Mouse (Mus musculus) embryonic stem cell, embryonic (primary cell): ENCODE measurements around the gene Arf1.

Experiments
- CTCF ChIA-PET, 4 experiments: fragments of 300-600 bp in 2 of 4; fragments of 350-600 bp in 2 of 4; sonication (Branson Sonifier 250); formaldehyde crosslinking; loops; one replicate each; lab custom pipeline; 2022; ENCODE audit warnings: inconsistent platforms in 2 of 4; lab: Charles Lee
- POLR2A ChIA-PET, 4 experiments: fragments of 300-600 bp in 2 of 4; fragments of 350-600 bp in 2 of 4; sonication (Branson Sonifier 250); formaldehyde crosslinking; loops; one replicate each; lab custom pipeline; 2022; ENCODE audit warnings: antibody characterized with exemption in 4 of 4, inconsistent platforms in 1 of 4; lab: Charles Lee

Arf1 gene

DNA sequence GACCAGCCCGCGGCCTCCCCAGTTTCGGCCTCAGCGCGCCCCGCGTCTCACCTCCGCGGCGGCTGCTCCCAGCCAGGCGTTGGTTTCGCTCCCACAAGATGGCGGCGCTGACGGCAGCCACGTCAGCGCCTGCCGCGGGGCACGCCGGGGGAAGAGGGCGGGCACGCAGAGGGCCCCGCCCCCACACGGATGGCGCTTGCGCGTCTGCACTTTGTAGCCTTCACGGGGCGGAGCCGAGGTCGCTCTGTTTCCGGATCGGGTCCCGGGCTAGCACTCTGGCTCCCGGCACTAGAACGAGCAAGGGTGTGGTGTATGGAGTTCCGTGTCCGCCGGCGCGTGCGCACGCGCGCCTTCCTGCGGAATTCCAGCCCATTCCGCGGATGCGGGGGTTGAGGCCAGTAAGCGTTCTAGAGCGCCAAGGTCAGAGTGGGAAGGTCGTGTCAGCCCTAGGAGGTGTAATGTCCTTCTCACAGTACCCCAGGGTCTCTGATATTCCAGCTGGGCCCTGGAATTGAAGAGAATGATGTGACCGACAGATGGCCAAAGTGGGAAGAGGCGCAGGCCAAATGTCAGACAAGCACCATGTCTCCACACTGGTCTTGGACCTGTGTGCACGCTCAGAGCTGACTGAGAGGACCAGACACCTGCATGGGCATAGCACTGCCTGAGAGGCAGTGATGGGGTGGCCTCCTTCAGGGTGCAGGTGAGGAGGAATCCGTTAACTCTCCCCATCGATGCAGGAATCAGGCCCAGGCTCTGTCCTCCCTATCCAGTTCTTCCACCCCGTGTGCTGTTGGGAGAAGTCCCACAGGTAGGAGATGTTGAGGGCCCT is at the start of gene Arf1:
Gene Arf1, minus strand, starts transcription at position 149 of the 832 bp plus-strand sequence.
- ChIA-PET CTCF (interaction anchor here in 3 of 4 experiments (0.6 to 0.9 kb wide), 3 partner anchors 9 to 567 kb away, joined by 3 read pairs; no protein-coding TSS in a partner anchor), POLR2A (interaction anchor here in 3 of 4 experiments (0.6 to 12.6 kb wide), 23 partner anchors 9 to 566 kb away, joined by 3 to 233 read pairs (median 5); partner anchors contain the start of genes 2310033P09Rik (in 3 of the 3), Mrpl55 (in 2 of the 3), Iba57 (in 1 of the 3) and Wnt3a (in 1 of the 3))

- ChIA-PET CTCF (interaction anchor here in 1 of 4 experiments (0.7 kb wide), 1 partner anchor 26 kb away, joined by 4 read pairs; no protein-coding TSS in a partner anchor), POLR2A (no interaction called here)
Observed at GRCm38 (mm10) chr11:59276877-59277276, 48.8 kb upstream of the Arf1 start.

GRCm38 (mm10) chr11:59274184-59274583 is 46.1 kb upstream of the Arf1 start:
- POLR2A ChIA-PET = no interaction called here
- CTCF ChIA-PET = no interaction called here

GRCm38 (mm10) chr11:59266727-59267126 is 38.7 kb upstream of the Arf1 start:
- CTCF ChIA-PET = interaction anchor here in 1 of 4 experiments (1.1 kb wide), 1 partner anchor 47 kb away, joined by 3 read pairs; no protein-coding TSS in a partner anchor
- POLR2A ChIA-PET = no interaction called here

GRCm38 (mm10) chr11:59265154-59265813 is 37.2 kb upstream of the Arf1 start:
- POLR2A ChIA-PET = interaction anchor here in 3 of 4 experiments (0.7 to 1.5 kb wide), 5 partner anchors 16 to 37 kb away, joined by 3 to 4 read pairs (median 3); partner anchors contain the start of gene Arf1 (in 1 of the 3)
- CTCF ChIA-PET = interaction anchor here in 1 of 4 experiments (0.7 kb wide), 1 partner anchor 26 kb away, joined by 3 read pairs; no protein-coding TSS in a partner anchor

GRCm38 (mm10) chr11:59264593-59264992 is 36.5 kb upstream of the Arf1 start:
- CTCF ChIA-PET = interaction anchor here in 2 of 4 experiments (0.7 to 0.9 kb wide), 2 partner anchors 25 to 26 kb away, joined by 3 read pairs; no protein-coding TSS in a partner anchor
- POLR2A ChIA-PET = interaction anchor here in 2 of 4 experiments (0.8 to 1.5 kb wide), 3 partner anchors 15 to 37 kb away, joined by 3 to 4 read pairs (median 3); partner anchors contain the start of gene Arf1 (in 1 of the 2)

DNA sequence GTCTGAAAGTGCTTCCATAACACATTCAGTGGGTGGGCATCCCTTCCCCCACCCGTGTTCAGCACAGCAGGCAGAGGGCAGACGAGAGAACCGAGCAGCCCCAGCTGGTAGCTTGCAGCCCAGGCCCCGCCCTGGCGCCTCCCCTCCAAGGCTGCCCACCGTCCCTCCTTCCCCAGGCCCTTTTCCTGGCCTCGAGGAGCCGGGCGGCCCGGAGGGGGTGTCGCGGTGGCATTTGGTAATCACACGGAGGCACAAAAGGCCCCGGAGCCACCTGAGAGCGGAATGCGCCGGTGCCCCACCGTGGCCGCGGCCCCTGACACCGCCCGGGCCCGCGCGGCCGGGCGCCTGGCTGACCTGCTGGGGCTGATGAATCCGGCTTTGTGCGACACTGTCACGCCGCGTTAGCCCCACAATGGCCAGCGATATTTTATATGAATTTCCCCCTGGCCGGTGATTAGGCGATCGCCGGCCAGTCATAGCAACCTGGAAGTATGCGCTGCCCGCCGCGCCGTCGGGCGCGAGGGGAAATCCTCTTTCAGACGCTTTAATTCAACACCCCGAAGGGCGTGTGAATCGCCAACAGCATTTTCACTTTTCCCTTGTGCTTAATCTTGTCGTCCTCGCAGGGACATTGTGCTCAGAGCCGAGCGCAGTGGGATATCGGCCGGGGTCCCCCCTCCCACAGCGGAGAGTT is 35.9 kb upstream of the Arf1 start:
- ChIA-PET POLR2A (interaction anchor here in 2 of 4 experiments (0.8 to 1.8 kb wide), 2 partner anchors 18 to 20 kb away, joined by 3 to 4 read pairs; no protein-coding TSS in a partner anchor), CTCF (interaction anchor here in 1 of 4 experiments (0.9 kb wide), 1 partner anchor 25 kb away, joined by 3 read pairs; no protein-coding TSS in a partner anchor)

- POLR2A ChIA-PET = interaction anchor here in 1 of 4 experiments (1.8 kb wide), 1 partner anchor 20 kb away, joined by 4 read pairs; no protein-coding TSS in a partner anchor
- CTCF ChIA-PET = no interaction called here
Observed at GRCm38 (mm10) chr11:59262308-59262707, 34.2 kb upstream of the Arf1 start.

GRCm38 (mm10) chr11:59260706-59261493 is 32.8 kb upstream of the Arf1 start:
- ChIA-PET POLR2A (interaction anchor here in 3 of 4 experiments (0.5 to 2.0 kb wide), 11 partner anchors 9 to 1456 kb away, joined by 3 to 10 read pairs (median 3); partner anchors contain the start of gene Wnt3a (in 1 of the 3)), CTCF (interaction anchor here in 3 of 4 experiments (0.8 to 1.6 kb wide), 5 partner anchors 10 to 33 kb away, joined by 3 to 5 read pairs (median 4); no protein-coding TSS in a partner anchor)

DNA sequence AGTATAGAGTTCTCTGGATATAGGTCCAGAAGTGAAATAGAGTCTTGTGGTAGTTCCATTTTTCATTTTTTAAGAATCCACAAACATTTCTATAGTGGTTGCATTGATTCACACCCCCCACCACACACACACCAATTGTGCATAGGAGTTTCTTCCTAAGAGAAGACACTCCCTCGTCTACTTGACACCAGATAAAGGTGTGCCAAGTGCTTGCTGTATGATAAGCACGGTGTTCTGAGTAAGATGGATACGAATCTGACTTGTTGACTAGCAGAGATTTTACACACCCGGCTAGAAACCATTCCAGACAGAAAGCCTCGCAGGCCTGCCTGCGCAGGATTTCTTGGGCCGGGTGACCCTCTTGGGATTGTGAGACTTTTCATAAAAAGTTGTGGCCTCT is 31.6 kb upstream of the Arf1 start:
- ChIA-PET CTCF (no interaction called here), POLR2A (interaction anchor here in 2 of 4 experiments (0.8 to 2.0 kb wide), 5 partner anchors 10 to 31 kb away, joined by 3 to 10 read pairs (median 4); partner anchors contain the start of gene Wnt3a (in 1 of the 2))

GRCm38 (mm10) chr11:59248101-59248500 is 20.0 kb upstream of the Arf1 start:
- POLR2A ChIA-PET = interaction anchor here (0.7 to 1.9 kb wide), 5 partner anchors 11 to 293 kb away, joined by 3 to 7 read pairs (median 3); partner anchors contain the start of genes Arf1 (in 1 of the 4) and Wnt9a (in 1 of the 4)
- CTCF ChIA-PET = interaction anchor here in 3 of 4 experiments (0.6 to 1.7 kb wide), 3 partner anchors 9 to 127 kb away, joined by 3 to 6 read pairs (median 3); partner anchors contain the start of gene Prss38 (in 1 of the 3)

DNA sequence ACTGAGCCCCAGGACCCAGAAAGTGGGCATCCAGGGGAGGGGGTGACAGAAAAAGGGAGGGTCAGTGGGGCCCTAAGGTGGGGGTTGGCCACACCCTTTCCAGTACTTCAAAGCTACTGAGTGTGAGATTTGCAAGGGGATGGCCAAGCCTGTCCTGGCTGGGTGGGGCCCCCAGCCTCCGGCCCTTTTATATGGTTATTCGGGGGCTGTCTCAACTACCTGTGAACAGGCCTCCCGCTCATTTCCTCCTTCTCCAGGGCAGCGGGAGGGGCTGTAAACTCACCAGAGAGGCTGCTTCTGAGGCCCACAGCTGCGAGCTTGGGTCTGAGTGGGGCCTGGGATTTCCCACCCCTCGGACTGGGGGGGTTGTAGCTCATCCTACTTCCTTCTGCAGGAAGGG is 15.8 kb upstream of the Arf1 start:
- ChIA-PET CTCF (interaction anchor here (0.5 to 1.2 kb wide), 8 partner anchors 12 to 338 kb away, joined by 3 to 6 read pairs (median 3); no protein-coding TSS in a partner anchor), POLR2A (interaction anchor here in 3 of 4 experiments (0.6 to 1.7 kb wide), 7 partner anchors 13 to 363 kb away, joined by 3 to 6 read pairs (median 3); partner anchors contain the start of gene Arf1 (in 1 of the 3))

GRCm38 (mm10) chr11:59241841-59242240 is 13.8 kb upstream of the Arf1 start:
- ChIA-PET POLR2A (interaction anchor here in 3 of 4 experiments (0.6 to 1.3 kb wide), 6 partner anchors 9 to 61 kb away, joined by 3 to 4 read pairs (median 3); no protein-coding TSS in a partner anchor), CTCF (interaction anchor here in 3 of 4 experiments (0.6 to 1.7 kb wide), 4 partner anchors 11 to 241 kb away, joined by 3 to 6 read pairs (median 4); no protein-coding TSS in a partner anchor)

- ChIA-PET CTCF (interaction anchor here (0.5 to 4.5 kb wide), 25 partner anchors 9 to 368 kb away, joined by 3 to 53 read pairs (median 6); partner anchors contain the start of genes Wnt3a (in 2 of the 4) and Wnt9a (in 1 of the 4)), POLR2A (interaction anchor here in 3 of 4 experiments (1.0 to 2.6 kb wide), 7 partner anchors 9 to 58 kb away, joined by 3 to 9 read pairs (median 5); partner anchors contain the start of gene Arf1 (in 1 of the 3))
Observed at GRCm38 (mm10) chr11:59239796-59240195, 11.7 kb upstream of the Arf1 start.

DNA sequence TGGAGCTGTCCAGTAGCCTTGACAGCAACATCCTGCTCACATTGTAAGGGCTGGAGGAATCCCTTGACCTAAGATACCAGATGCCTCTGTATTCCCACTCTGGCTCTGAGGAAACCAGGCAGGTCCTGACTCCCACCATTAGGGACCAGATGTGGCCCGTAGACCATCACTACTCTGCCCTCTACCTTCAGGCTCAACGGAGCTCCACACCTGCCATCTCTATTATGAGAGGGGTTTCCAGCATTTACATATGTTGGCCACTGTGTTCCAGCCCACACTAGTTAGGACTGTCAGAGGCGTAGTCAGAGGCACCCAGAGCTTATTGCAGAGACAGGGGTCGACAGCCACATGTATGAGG is 11.3 kb upstream of the Arf1 start:
- POLR2A ChIA-PET = interaction anchor here in 3 of 4 experiments (0.6 to 2.6 kb wide), 15 partner anchors 10 to 244 kb away, joined by 3 to 9 read pairs (median 5); partner anchors contain the start of genes Arf1 (in 1 of the 3), Wnt3a (in 1 of the 3) and Zfp867 (in 1 of the 3)
- CTCF ChIA-PET = interaction anchor here (0.5 to 4.5 kb wide), 41 partner anchors 9 to 369 kb away, joined by 3 to 53 read pairs (median 5); partner anchors contain the start of genes Wnt3a (in 2 of the 4) and Wnt9a (in 1 of the 4)
